Mouse (Mus musculus) neural tube, embryonic 15.5 days (tissue): Measurements from ENCODE around the gene H2-Q2. TPM values are rescaled to one million over a fixed set of nuclear protein-coding genes. Genes with fewer than 3 reads are reported as not detected.
"Not testable (repeated sequence)": the region's sequence is repeated elsewhere in the genome, so short reads cannot be mapped to it uniquely, and the experiment has no call there.

Source experiments
- ATAC-seq: fragments of 200-750 bp; cut with Nextera tagmentation; 2 replicates; pipeline ENCODE4 v1.8.0; 2017; ENCODE audit warnings: mild to moderate bottlenecking, moderate TSS enrichment, moderate library complexity; ENCODE audit not compliant: low FRiP score
- H3K27ac ChIP-seq: fragments of 300-500 bp; sonication (generic); replicated peaks from 2 replicates; pipeline ENCODE4 v1.5.1; 2015; ENCODE audit warnings: mild to moderate bottlenecking, inconsistent platforms
- H3K27me3 ChIP-seq: fragments of 300-500 bp; sonication (generic); replicated peaks from 2 replicates; pipeline ENCODE4 v1.6.1; 2015; ENCODE audit warnings: inconsistent platforms
- H3K36me3 ChIP-seq: fragments of 300-500 bp; sonication (generic); 2 replicates; pipeline ENCODE4 v1.6.1; 2015; ENCODE audit warnings: inconsistent platforms
- H3K4me1 ChIP-seq: fragments of 300-500 bp; sonication (generic); 2 replicates; pipeline ENCODE4 v1.6.1; 2015; ENCODE audit warnings: inconsistent platforms
- H3K4me2 ChIP-seq: fragments of 300-500 bp; sonication (generic); 2 replicates; pipeline ENCODE4 v1.6.1; 2015; ENCODE audit warnings: inconsistent platforms, mild to moderate bottlenecking, moderate library complexity
- H3K4me3 ChIP-seq: fragments of 300-500 bp; sonication (generic); replicated peaks from 2 replicates; pipeline ENCODE4 v1.5.1; 2015; ENCODE audit warnings: mild to moderate bottlenecking, inconsistent platforms
- H3K9ac ChIP-seq: fragments of 300-500 bp; sonication (generic); replicated peaks from 2 replicates; pipeline ENCODE4 v1.6.1; 2015; ENCODE audit warnings: mild to moderate bottlenecking, inconsistent platforms
- H3K9me3 ChIP-seq: fragments of 300-500 bp; sonication (generic); replicated peaks from 2 replicates; pipeline ENCODE4 v1.6.1; 2016; ENCODE audit warnings: inconsistent platforms
- WGBS: fragments of 180-500 bp; shearing (Covaris S2); methylation state at CpG from one replicate; pipeline ENCODE4 v1.1.7; 2015; ENCODE audit warnings: mixed read lengths; 5-methylcytosine and 5-hydroxymethylcytosine counted together
- polyA plus RNA-seq: library from polyadenylated mRNA; unstranded; fragments of >200 nt; fragmentation: Nextera tagmentation; extraction: Ambion mirVana; gene quantifications from 2 replicates; pipeline ENCODE4 v1.2.1, GENCODE M21; 2015

Gene H2-Q2
- polyA plus RNA-seq, 1 experiment from 2014 or later, result 3.1 TPM

GRCm38 (mm10) chr17:35379729-35380451 is 37.8 kb downstream of the H2-Q2 start:
- Histone ChIP-seq H3K36me3 (no peaks in the 10 kb centered on the region), H3K27ac (no peak overlapping the region), H3K4me3 (peak overlapping the region; percentile 54), H3K9me3 (0 out of 2 replicates have a peak, but pooled peaks cover 2% of the 10 kb centered on the region), H3K9ac (peak overlapping the region; percentile 43; the same call in 1 of the 2 replicates), H3K4me2 (peak overlapping the region; percentile 98), H3K27me3 (no peaks in the 10 kb centered on the region), H3K4me1 (peaks cover 13% of the 10 kb centered on the region)
- ATAC-seq, result peak; percentile 8; the same call in 1 of the 2 replicates
- WGBS, result 1% methylated on average over 64 of the region's 70 CpGs

- H3K27ac ChIP-seq, H3K4me2 ChIP-seq, H3K4me3 ChIP-seq, H3K27me3 ChIP-seq, H3K9me3 ChIP-seq, H3K9ac ChIP-seq, H3K36me3 ChIP-seq, ATAC-seq, H3K4me1 ChIP-seq: not testable (repeated sequence)
- 6% methylated on average over 7 of the region's 7 CpGs for WGBS
These were observed 47.8 kb downstream of the H2-Q2 start for GRCm38 (mm10) chr17:35389796-35390195.

- not testable (repeated sequence) for H3K36me3 ChIP-seq, H3K27ac ChIP-seq, H3K27me3 ChIP-seq, ATAC-seq, H3K4me2 ChIP-seq, H3K4me3 ChIP-seq, H3K9me3 ChIP-seq, H3K9ac ChIP-seq, H3K4me1 ChIP-seq
- WGBS, result 84% methylated on average over 2 of the region's 2 CpGs
These were observed 50.6 kb downstream of the H2-Q2 start for GRCm38 (mm10) chr17:35392671-35393070.

GRCm38 (mm10) chr17:35393864-35394800 is 52.1 kb downstream of the H2-Q2 start:
- Histone ChIP-seq H3K4me2 (peak overlapping the region; percentile 53), H3K4me3 (peak overlapping the region; percentile 27)
- H3K9me3 ChIP-seq, H3K4me1 ChIP-seq, H3K36me3 ChIP-seq, H3K27ac ChIP-seq, H3K9ac ChIP-seq, H3K27me3 ChIP-seq: not testable (repeated sequence)
- 2% methylated on average over 57 of the region's 75 CpGs for WGBS
- peak; percentile 85 for ATAC-seq

Other genes with a start within 250 kb of the H2-Q2 start
- not detected in 2 replicates for gene Ly6g5c, start 234.0 kb upstream of the H2-Q2 start, polyA plus RNA-seq
- 1.0 and 1.5 TPM in 2 replicates for gene Ly6g5b, start 226.8 kb upstream of the H2-Q2 start, polyA plus RNA-seq
- 22.4 and 22.8 TPM in 2 replicates for gene Gpank1, start 220.8 kb upstream of the H2-Q2 start, polyA plus RNA-seq
- gene Csnk2b, start 220.2 kb upstream of the H2-Q2 start, polyA plus RNA-seq, result 312 and 350 TPM in 2 replicates
- gene D17H6S53E, start 215.9 kb upstream of the H2-Q2 start, polyA plus RNA-seq, result 9.5 and 10.6 TPM in 2 replicates
- gene Apom, start 210.2 kb upstream of the H2-Q2 start, polyA plus RNA-seq, result 0.20 and 0.84 TPM in 2 replicates
- 54.7 and 62.7 TPM in 2 replicates for gene Bag6, start 207.1 kb upstream of the H2-Q2 start, polyA plus RNA-seq
- gene Prrc2a, start 177.3 kb upstream of the H2-Q2 start, polyA plus RNA-seq, result 155 TPM in 2 replicates
- 12.1 and 12.3 TPM in 2 replicates for gene Aif1, start 166.2 kb upstream of the H2-Q2 start, polyA plus RNA-seq
- gene Lst1, start 153.8 kb upstream of the H2-Q2 start, polyA plus RNA-seq, result 8.3 and 12.1 TPM in 2 replicates
- 0.63 and 7.3 TPM in 2 replicates for gene Ltb, start 147.8 kb upstream of the H2-Q2 start, polyA plus RNA-seq
- gene Tnf, start 140.2 kb upstream of the H2-Q2 start, polyA plus RNA-seq, result 0.09 and 0.28 TPM in 2 replicates
- gene Lta, start 136.9 kb upstream of the H2-Q2 start, polyA plus RNA-seq, result 0.75 and 0.77 TPM in 2 replicates
- 0.40 TPM in 1 of 2 replicates, not detected in the other for gene Gm16181, start 121.4 kb upstream of the H2-Q2 start, polyA plus RNA-seq
- 116 and 126 TPM in 2 replicates for gene Atp6v1g2, start 108.6 kb upstream of the H2-Q2 start, polyA plus RNA-seq
- 11.2 and 12.1 TPM in 2 replicates for gene Nfkbil1, start 106.5 kb upstream of the H2-Q2 start, polyA plus RNA-seq
- 334 and 376 TPM in 2 replicates for gene Ddx39b, start 100.5 kb upstream of the H2-Q2 start, polyA plus RNA-seq
- 143 and 196 TPM in 2 replicates for gene H2-D1, start 79.5 kb upstream of the H2-Q2 start, polyA plus RNA-seq
- gene H2-Q1, start 21.8 kb upstream of the H2-Q2 start, polyA plus RNA-seq, result 0.09 and 0.14 TPM in 2 replicates
- gene H2-Q4, start 37.4 kb downstream of the H2-Q2 start, polyA plus RNA-seq, result 1.7 and 3.7 TPM in 2 replicates
- 0.95 and 3.7 TPM in 2 replicates for gene H2-Q6, start 82.6 kb downstream of the H2-Q2 start, polyA plus RNA-seq
- 5.6 and 12.6 TPM in 2 replicates for gene H2-Q7, start 96.9 kb downstream of the H2-Q2 start, polyA plus RNA-seq
- gene H2-Q10, start 127.8 kb downstream of the H2-Q2 start, polyA plus RNA-seq, result 0.36 and 0.79 TPM in 2 replicates
- not detected in 2 replicates for gene Pou5f1, start 163.8 kb downstream of the H2-Q2 start, polyA plus RNA-seq
- gene Tcf19, start 174.6 kb downstream of the H2-Q2 start, polyA plus RNA-seq, result 14.4 and 27.5 TPM in 2 replicates
- gene Cchcr1, start 174.9 kb downstream of the H2-Q2 start, polyA plus RNA-seq, result 5.1 and 7.9 TPM in 2 replicates
- 0.81 and 0.96 TPM in 2 replicates for gene Psors1c2, start 191.0 kb downstream of the H2-Q2 start, polyA plus RNA-seq
- 0.08 TPM in 1 of 2 replicates, not detected in the other for gene Cdsn, start 209.9 kb downstream of the H2-Q2 start, polyA plus RNA-seq
- gene 2300002M23Rik, start 225.2 kb downstream of the H2-Q2 start, polyA plus RNA-seq, result not detected in 2 replicates